Mouse (Mus musculus) effector memory CD4-positive, alpha-beta T cell, adult 5 months (primary cell): ENCODE results near the gene Trib2. TPM values are rescaled to one million over a fixed set of nuclear protein-coding genes. Genes with fewer than 3 reads are reported as not detected.

Experiments
- polyA plus RNA-seq: library from polyadenylated mRNA; unstranded; fragments of 100-300 nt; shearing (Covaris generic); gene quantifications from one replicate; pipeline ENCODE4 v1.2.1, GENCODE M21; 2017

The Trib2 gene
- 179 TPM for polyA plus RNA-seq

GRCm38 (mm10) chr12:15816740-15817178, at the start of gene Trib2:
Trib2 (minus strand) TSS chr12:15816922.

